Mouse (Mus musculus) lung, postnatal 4 days (tissue): ENCODE measurements around the gene Sync.

ENCODE experiments used
- DNase-seq, 2 experiments: peaks; one replicate each; pipeline ENCODE4 v3.0.0; 2021

Sync gene

DNA sequence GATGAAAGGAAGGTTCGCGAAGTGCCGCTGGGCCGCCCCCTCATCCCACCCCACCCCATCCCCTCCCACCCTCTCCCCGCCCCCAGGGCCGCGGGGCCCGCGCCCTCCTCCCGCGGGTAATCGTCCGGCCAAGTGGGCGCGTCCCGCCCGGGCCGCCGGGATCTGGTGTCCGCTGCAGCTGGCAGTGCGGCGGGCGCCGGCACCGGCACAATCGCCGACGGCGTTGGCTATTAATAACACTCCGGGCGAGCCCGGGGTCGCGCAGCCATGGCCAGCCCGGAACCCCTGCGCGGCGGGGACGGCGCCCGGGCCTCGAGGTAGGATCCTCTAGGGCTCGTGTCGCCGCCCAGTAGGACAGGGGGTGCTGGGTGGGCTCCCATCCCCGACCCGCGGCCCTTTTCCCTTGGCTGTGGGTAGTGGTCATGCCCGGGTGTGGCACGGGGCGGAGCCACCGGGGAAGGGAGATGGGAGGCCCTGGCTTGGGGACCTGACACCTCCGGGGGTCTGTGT lies at the start of gene Sync:
Gene Sync (plus strand): TSS at position 146 of the 510 bp plus-strand sequence.
- DNase-seq = peak; percentile 45 to 66

DNA sequence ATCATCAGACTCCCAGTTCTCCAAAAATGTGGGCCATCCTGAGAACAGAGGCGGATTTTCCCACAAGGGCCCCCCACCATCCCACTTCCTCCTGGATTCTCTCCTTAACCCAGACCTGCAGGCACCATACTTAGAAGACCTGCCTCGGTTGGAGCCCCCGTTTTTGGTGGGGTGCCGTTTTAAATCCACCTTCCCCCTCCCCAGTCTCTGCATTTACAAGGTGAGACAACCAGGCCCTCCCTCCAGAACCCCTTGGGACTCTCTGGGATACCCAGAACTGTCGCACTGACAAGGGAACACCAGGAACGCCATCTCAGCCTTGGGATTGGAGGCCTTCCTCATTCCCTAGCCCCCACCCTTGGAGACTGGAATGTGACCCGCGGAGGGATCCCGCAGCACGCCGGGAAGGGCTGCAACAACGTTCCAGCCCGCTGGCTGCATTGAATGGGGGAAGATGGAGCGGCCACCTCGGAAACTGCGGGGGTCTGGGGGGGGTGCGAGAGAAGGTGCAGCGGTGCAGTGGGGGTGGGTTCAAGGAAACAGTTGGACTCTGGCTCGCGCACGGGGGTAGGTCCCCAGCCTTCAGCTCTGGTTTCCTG lies 49.5 kb upstream of the Sync start:
- DNase-seq = no peak

DNA sequence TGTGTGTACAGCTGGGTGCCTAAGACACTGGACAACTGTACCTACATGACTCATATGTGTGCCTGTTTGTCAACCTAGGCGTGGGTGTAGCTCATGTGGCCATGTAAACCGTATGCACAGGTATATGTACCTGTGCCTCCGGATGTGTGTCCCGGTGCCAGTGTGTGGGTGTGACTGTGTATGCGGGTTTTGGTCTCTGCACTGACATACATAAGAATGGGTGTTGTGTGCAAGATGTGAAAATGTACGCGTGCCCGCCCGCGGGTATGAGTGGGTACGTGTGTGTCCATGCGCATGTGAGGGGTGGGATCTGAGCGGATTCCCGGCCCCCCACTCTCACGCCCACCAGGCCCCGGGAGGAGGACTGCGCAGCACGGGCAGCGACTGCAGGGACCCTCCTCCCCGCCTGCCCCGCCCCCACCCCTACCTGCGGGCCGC lies 48.8 kb upstream of the Sync start:
- DNase-seq = no peak

DNA sequence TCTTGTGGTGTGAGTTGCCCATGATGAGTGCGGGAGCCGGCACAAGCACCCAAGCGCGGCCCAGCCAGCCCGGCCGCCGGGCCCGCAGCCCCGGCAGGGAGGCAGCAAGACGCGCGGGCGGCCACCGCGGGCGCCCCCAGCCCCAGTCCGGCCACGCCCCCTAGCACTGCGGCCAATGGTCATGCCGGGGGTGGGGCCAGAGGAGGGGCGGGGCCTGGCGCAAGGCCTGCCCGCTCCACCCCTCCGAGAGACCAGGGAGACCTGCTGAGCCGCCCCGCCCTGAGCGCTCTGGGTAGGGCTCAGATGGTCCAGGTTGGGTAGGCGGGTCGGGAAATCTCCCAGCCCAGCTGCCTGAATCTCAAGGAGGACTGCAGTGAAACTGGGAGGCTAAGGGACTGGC lies 48.3 kb upstream of the Sync start:
- peak; percentile 75 to 87 for DNase-seq

- DNase-seq = no peak
Measured at GRCm38 (mm10) chr4:129241898-129242297, 45.5 kb upstream of the Sync start.

GRCm38 (mm10) chr4:129242327-129242726 lies 45.1 kb upstream of the Sync start:
- DNase-seq = no peak

- no peak for DNase-seq
Measured at GRCm38 (mm10) chr4:129242761-129243160, 44.7 kb upstream of the Sync start.

GRCm38 (mm10) chr4:129244802-129245201 lies 42.6 kb upstream of the Sync start:
- peak in 1 of 2 experiments; percentile 63 for DNase-seq

GRCm38 (mm10) chr4:129246360-129247301 lies 40.8 kb upstream of the Sync start:
- no peak for DNase-seq

GRCm38 (mm10) chr4:129247381-129248242 lies 39.8 kb upstream of the Sync start:
- no peak for DNase-seq

DNA sequence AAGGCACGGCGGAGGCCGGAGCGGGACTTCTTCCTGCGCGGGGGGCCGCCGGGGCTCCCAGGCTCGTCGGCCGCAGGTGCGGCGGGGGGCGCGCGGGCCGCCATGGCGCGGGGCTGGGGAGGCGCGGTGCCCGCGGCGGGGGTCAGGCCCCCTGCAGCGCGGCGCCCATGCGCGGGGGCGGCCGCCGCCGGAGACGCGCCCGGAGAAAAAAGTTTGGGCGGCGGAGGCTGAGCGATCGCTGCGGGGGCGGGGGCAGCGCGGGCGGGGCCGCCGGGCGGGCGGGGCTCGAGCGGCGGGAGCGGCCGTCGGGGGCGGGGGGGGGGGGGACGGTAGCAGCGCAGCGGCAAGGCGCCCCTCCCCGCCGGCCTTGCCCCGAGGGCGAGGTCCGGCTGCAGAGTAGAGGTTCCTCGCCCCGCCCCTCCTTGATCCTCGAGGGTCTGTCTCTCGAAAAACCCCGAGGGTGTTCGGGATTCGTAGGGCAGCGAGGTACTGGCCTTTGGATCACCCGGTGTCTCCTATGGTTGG lies 39.1 kb upstream of the Sync start:
- peak in 1 of 2 experiments; percentile 76 for DNase-seq

GRCm38 (mm10) chr4:129249288-129249687 lies 38.1 kb upstream of the Sync start:
- DNase-seq = no peak

DNA sequence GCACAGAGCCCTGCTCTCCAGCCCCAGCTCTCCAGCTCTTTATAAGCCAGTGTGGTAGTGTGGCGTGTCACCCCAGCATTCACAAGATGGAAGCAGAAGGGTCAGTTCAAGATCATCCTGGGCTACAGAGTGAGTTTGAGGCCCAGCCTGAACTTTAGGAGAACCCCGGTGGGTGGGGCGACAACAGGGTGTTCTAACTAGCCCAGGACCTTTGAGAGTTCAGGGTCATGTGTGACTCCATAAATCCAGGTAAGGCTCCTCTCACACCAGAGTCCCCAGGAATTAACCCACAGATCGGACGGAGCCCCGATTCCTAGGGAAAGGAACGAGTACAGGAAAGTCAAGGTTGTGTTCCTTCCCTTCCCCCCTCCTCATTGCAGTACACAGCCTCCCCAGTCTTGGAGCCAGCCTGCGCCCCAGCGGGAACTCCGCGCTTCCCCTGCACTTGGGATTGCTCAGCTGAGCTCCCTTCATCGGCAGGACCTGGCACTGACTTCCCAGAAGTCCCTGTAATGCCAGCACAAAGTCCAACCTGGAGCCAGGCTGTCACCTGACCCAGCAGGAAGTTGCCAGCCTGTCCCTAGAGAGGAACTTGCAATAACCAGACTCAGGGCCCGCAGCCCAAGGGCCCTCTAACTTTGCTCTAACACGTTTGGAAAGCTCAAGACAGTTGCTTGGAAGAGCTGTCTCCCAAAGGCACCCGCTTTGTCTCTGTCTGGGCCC lies 36.5 kb upstream of the Sync start:
- DNase-seq = peak; percentile 59 to 80

GRCm38 (mm10) chr4:129251482-129252125 lies 35.8 kb upstream of the Sync start:
- no peak for DNase-seq

- no peak for DNase-seq
Measured at GRCm38 (mm10) chr4:129252492-129252891, 34.9 kb upstream of the Sync start.

DNA sequence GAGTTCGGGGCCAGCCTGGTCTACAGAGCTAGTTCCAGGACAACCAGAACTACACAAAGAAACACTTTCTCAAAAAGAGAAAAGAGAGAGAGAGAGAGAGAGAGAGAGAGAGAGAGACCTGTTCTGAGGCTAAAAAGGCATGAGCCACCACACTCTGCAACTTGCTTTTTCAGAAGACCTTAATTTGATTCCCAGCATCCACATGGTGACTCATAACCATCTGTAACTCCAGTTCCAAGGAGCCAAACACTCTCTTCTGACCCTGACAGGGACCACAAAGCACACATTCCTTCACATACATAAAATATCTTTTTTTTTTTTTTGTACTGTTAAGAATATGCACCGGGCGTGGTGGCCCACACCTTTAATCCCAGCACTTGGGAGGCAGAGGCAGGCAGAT lies 32.8 kb upstream of the Sync start:
- DNase-seq = no peak

DNA sequence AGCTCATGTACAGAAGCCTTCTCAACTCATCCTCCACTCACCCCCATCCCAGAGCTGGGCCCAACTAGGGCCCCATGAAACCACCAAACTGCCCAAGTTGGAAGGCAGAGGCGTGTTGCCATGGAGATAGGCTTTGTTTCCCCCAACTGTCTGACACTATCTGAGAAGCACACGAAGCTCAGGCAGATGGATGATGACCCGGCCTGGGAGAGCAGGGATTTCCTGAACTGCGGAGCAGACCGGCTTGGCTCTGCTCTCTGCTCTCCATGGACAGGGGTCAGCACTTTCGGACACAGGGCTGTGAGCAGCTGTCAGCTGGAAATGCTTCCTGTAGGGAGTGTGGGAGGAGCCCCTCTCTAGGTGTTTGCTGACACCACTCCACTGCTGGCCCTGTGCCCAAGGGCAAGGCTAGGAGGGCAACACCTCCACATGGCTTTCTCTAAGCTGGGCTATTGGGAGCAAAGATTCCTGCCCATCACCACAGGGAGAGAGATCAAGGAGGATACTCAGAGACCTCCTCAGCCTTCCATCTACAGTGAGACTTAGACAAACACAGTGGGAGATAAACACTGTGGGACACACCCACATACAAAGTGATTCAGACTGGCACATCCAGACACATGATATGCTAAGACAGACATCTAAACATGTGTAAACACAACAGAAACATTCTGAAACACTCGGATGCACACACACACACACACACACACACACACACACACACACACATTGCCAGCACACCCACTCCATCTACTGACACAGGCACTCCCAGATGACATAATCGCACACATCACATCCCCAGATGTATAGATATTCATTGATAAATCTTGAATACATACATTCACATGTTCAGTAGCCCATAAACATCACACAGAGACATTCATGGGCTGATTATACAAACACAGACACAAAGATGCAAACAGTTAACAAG lies 30.7 kb upstream of the Sync start:
- peak; percentile 76 to 84 for DNase-seq

DNA sequence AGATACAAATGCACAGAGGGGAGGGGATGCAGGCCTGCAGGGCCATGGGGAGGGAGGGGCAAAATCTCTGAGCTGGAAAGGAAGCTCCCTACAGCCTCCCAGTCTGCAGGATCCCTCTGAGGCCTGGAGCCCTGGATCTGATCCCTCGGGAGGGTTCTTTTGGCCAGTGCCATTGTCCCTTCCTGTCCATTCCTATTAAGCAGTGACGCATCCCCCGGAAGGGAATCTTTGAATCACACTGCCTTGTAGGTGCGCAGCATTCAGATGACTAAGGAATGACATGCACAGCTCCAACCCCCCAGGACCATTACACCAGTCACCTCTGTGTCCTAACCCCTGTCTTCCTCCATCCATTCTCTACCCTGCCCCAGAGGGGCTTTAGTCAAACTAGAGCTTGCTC lies 28.3 kb upstream of the Sync start:
- peak in 1 of 2 experiments; percentile 31 for DNase-seq

DNA sequence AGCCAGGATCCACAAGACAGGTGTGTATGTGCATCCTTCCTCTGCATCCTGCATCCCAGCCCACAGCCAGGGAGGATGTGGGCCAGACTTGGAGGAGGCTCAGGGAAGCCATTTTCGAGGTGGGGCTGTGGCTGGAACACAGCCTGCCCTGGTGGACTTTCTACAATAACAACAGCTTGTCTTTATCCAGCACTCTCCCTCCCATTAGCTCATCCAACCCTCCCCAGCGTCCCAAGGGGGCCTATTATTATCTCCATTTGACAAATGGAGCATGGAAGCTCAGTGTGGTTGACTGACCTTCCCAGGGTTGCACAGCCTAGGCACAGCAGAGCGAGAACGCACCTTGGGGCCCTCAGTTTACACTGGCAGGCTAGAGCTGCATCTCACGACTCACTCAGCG lies 26.7 kb upstream of the Sync start:
- peak in 1 of 2 experiments; percentile 62 for DNase-seq

GRCm38 (mm10) chr4:129261196-129261595 lies 26.2 kb upstream of the Sync start, which contains the start of gene C77080:
Gene C77080, minus strand, starts transcription at chr4:129261404.
- DNase-seq = no peak
